Mouse (Mus musculus): ENCODE results near the gene Rere.

Gene Rere

GRCm38 (mm10) chr4:150605804-150606203 is 324.4 kb downstream of the Rere start:
- no peak for DNase-seq (ENCODE audit: low read depth, low spot score)

GRCm38 (mm10) chr4:150606449-150607161 is 325.2 kb downstream of the Rere start:
- DNase-seq (ENCODE audit: low read depth, low spot score): no peak

- DNase-seq (ENCODE audit: low read depth, low spot score): no peak
Measured at GRCm38 (mm10) chr4:150608670-150609069, 327.2 kb downstream of the Rere start.

- no peak for DNase-seq (ENCODE audit: low read depth, low spot score)
Measured at GRCm38 (mm10) chr4:150613715-150614114, 332.3 kb downstream of the Rere start.

- DNase-seq (ENCODE audit: low read depth, low spot score): no peak
Measured at GRCm38 (mm10) chr4:150615251-150616028, 334.0 kb downstream of the Rere start.

- DNase-seq (ENCODE audit: low read depth, low spot score): no peak
Measured at GRCm38 (mm10) chr4:150616029-150616420, 334.6 kb downstream of the Rere start.

- no peak for DNase-seq (ENCODE audit: low read depth, low spot score)
Measured at GRCm38 (mm10) chr4:150616841-150617240, 335.4 kb downstream of the Rere start.

GRCm38 (mm10) chr4:150619011-150619410 is 337.6 kb downstream of the Rere start:
- no peak for DNase-seq (ENCODE audit: low read depth, low spot score)

- DNase-seq (ENCODE audit: low read depth, low spot score): no peak
Measured at GRCm38 (mm10) chr4:150622641-150623040, 341.2 kb downstream of the Rere start.

- no peak for DNase-seq (ENCODE audit: low read depth, low spot score)
Measured at GRCm38 (mm10) chr4:150624214-150624823, 342.9 kb downstream of the Rere start.

- no peak for DNase-seq (ENCODE audit: low read depth, low spot score)
Measured at GRCm38 (mm10) chr4:150624933-150625332, 343.5 kb downstream of the Rere start.

GRCm38 (mm10) chr4:150625425-150625824 is 344.0 kb downstream of the Rere start:
- DNase-seq (ENCODE audit: low read depth, low spot score): peak; percentile 11

GRCm38 (mm10) chr4:150625951-150626732 is 344.7 kb downstream of the Rere start:
- DNase-seq (ENCODE audit: low read depth, low spot score): peak; percentile 19

GRCm38 (mm10) chr4:150629266-150629665 is 347.8 kb downstream of the Rere start:
- no peak for DNase-seq (ENCODE audit: low read depth, low spot score)

GRCm38 (mm10) chr4:150635568-150635967 is 354.1 kb downstream of the Rere start:
- DNase-seq (ENCODE audit: low read depth, low spot score): no peak

GRCm38 (mm10) chr4:150636635-150637034 is 355.2 kb downstream of the Rere start:
- no peak for DNase-seq (ENCODE audit: low read depth, low spot score)

- DNase-seq (ENCODE audit: low read depth, low spot score): no peak
Measured at GRCm38 (mm10) chr4:150644299-150644698, 362.9 kb downstream of the Rere start.

GRCm38 (mm10) chr4:150649327-150649726 is 367.9 kb downstream of the Rere start:
- no peak for DNase-seq (ENCODE audit: low read depth, low spot score)

- no peak for DNase-seq (ENCODE audit: low read depth, low spot score)
Measured at GRCm38 (mm10) chr4:150651390-150652277, 370.2 kb downstream of the Rere start, which contains the start of gene Slc45a1. Gene Slc45a1, minus strand, starts transcription at chr4:150652174.

GRCm38 (mm10) chr4:150653072-150653599 is 371.7 kb downstream of the Rere start:
- no peak for DNase-seq (ENCODE audit: low read depth, low spot score)

All from c-Kit-negative CD71-positive TER-119-positive erythroid progenitor cells, embryonic 14.5 days (primary cell).